Mouse (Mus musculus) heart, embryonic 14.5 days (tissue): Measurements from ENCODE around the gene Tmem144. TPM values are rescaled to one million over a fixed set of nuclear protein-coding genes. Genes with fewer than 3 reads are reported as not detected.

ENCODE experiments used
- ATAC-seq: fragments of 200-750 bp; cut with Nextera tagmentation; 2 replicates; pipeline ENCODE4 v1.8.0; 2017; ENCODE audit warnings: low read depth, moderate TSS enrichment; ENCODE audit not compliant: insufficient number of reproducible peaks, insufficient read depth, low FRiP score
- H3K27ac ChIP-seq, 2 experiments: fragments of 200-500 bp in 1 of 2; fragments of 300-500 bp in 1 of 2; sonication (generic) in 1 of 2; replicated peaks in 1 of 2; 2 replicates each; pipeline ENCODE4 v1.5.1; 2012 to 2014; ENCODE audit warnings: low read depth in 2 of 2, low read length in 2 of 2, control low read depth in 1 of 2, mild to moderate bottlenecking in 1 of 2, mixed read lengths in 1 of 2; ENCODE audit not compliant: control insufficient read depth in 1 of 2, insufficient read depth in 1 of 2
- H3K27me3 ChIP-seq: fragments of 300-500 bp; sonication (generic); 2 replicates; pipeline ENCODE4 v1.6.1; 2014; ENCODE audit warnings: mild to moderate bottlenecking, low read length, control low read depth; ENCODE audit not compliant: control insufficient read depth, insufficient read depth
- H3K36me3 ChIP-seq: fragments of 300-500 bp; sonication (generic); 2 replicates; pipeline ENCODE4 v1.6.1; 2014; ENCODE audit warnings: mild to moderate bottlenecking, control low read depth, low read length, mixed read lengths; ENCODE audit not compliant: control insufficient read depth, insufficient read depth
- H3K4me1 ChIP-seq, 2 experiments: fragments of 200-500 bp in 1 of 2; fragments of 300-500 bp in 1 of 2; sonication (generic) in 1 of 2; 2 replicates each; pipeline ENCODE4 v1.6.1; 2012 to 2014; ENCODE audit warnings: low read length in 2 of 2, control low read depth in 1 of 2, mixed read lengths in 1 of 2; ENCODE audit not compliant: control insufficient read depth in 2 of 2, insufficient read depth in 2 of 2
- H3K4me2 ChIP-seq: fragments of 300-500 bp; sonication (generic); 2 replicates; pipeline ENCODE4 v1.6.1; 2014; ENCODE audit warnings: mild to moderate bottlenecking, low read length
- H3K4me3 ChIP-seq, 2 experiments: fragments of 200-500 bp in 1 of 2; fragments of 300-500 bp in 1 of 2; sonication (generic) in 1 of 2; 2 replicates each; pipeline ENCODE4 v1.5.1; 2012 to 2014; ENCODE audit warnings: low read length in 2 of 2, mild to moderate bottlenecking in 2 of 2, control low read depth in 1 of 2, low read depth in 1 of 2, moderate library complexity in 1 of 2; ENCODE audit not compliant: control insufficient read depth in 1 of 2, insufficient read depth in 1 of 2
- H3K9ac ChIP-seq: fragments of 300-500 bp; sonication (generic); 2 replicates; pipeline ENCODE4 v1.6.1; 2014; ENCODE audit warnings: mild to moderate bottlenecking, low read length
- H3K9me3 ChIP-seq: fragments of 300-500 bp; sonication (generic); 2 replicates; pipeline ENCODE4 v1.6.1; 2016; ENCODE audit warnings: low read length, control low read depth; ENCODE audit not compliant: control insufficient read depth
- WGBS: fragments of 180-500 bp; shearing (Covaris S2); extraction: QIAGEN DNeasy Blood & Tissue Kit; methylation state at CpG from one replicate; pipeline ENCODE4 v1.1.7; 2014; 5-methylcytosine and 5-hydroxymethylcytosine counted together
- polyA plus RNA-seq: library from polyadenylated mRNA; unstranded; fragments of >200 nt; fragmentation: Nextera tagmentation; extraction: Ambion mirVana; gene quantifications from 2 replicates; pipeline ENCODE4 v1.2.1, GENCODE M21; 2014

Gene Tmem144
- polyA plus RNA-seq, 1 experiment from 2014 or later, result 16.2 TPM

DNA sequence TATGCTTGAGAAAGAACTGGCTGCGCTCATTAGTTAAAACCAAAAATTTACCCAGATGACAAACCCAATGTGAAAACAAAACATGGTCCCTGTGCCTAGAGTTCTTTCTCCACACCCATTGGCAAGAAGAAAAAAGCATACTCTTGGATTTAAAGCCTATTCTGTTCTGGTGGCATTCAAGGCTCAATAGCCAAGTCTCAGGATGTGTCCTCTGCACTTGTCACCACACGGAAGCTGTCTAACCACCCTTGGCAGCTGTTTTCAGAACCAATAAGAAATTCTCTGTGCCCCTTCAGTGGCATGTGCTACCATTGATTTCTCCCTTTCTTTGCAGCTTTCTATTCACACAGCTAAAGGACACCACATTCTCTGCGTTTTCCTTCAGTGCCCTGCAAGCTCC is 5.6 kb upstream of the Tmem144 start:
- Histone ChIP-seq H3K9me3 (no peaks in the 10 kb centered on the region), H3K4me2 (no peak overlapping the region), H3K27me3 (no peaks in the 10 kb centered on the region), H3K36me3 (no peaks in the 10 kb centered on the region), H3K4me1 (no peaks in the 10 kb centered on the region), H3K9ac (no peak overlapping the region), H3K27ac (no peak overlapping the region), H3K4me3 (no peak overlapping the region)
- ATAC-seq, result no peak
- 83% methylated on average over 3 of the region's 3 CpGs for WGBS

DNA sequence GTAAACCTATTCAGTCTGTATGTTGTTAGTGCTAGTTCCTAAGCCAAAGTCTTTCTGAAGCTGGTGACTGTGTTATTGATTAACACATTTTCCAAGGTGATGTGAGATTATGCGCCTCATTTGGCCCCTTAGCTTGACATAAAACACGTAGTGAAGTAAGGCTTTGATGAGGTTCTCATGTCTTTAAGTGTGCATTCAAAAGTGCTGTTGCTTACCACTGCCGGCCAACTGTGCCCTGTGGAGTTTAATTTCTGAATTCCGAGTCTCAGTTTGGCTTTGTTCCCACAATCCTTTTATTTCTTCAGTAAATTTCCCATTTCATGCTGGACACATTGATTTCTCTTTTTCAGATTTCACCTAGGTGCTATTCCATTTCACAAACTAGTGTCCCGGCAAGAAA is 5.2 kb upstream of the Tmem144 start:
- Histone ChIP-seq H3K4me3 (no peak overlapping the region), H3K36me3 (no peaks in the 10 kb centered on the region), H3K9ac (no peak overlapping the region), H3K4me1 (peaks cover 1 to 2% of the 10 kb centered on the region in 2 experiments; a peak in 2 of 4 replicates), H3K27ac (no peak overlapping the region), H3K27me3 (no peaks in the 10 kb centered on the region), H3K9me3 (no peaks in the 10 kb centered on the region), H3K4me2 (no peak overlapping the region)
- no peak for ATAC-seq
- 86% methylated on average over 5 of the region's 5 CpGs for WGBS

DNA sequence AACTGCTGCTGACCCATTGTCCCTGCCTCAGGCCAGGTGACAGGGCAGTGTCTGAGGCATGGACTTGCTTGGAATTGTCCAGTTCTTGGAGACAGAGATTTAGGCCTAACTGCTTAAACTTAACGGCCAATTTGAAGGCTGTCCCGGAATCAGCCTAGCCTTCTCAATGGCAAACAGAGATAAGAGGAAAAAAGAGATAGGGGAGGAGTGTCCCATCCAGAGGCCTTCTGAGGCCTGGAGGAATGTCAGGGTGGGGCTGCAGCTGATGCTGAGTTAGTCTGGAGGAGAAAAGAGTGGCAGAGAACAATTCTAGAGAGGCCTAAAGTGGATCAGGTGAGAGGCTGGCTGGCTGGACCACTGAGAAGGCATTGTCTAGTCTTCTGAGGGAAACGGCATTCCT is 465 bp downstream of the Tmem144 start:
- no peaks in the 10 kb centered on the region for H3K27me3 ChIP-seq
- ATAC-seq, result no peak
- H3K27ac ChIP-seq, result no peak overlapping the region
- H3K4me3 ChIP-seq, result no peak overlapping the region
- H3K4me2 ChIP-seq, result no peak overlapping the region
- peaks cover 10 to 11% of the 10 kb centered on the region in 2 experiments; a peak in 3 of 4 replicates for H3K4me1 ChIP-seq
- H3K9me3 ChIP-seq, result no peaks in the 10 kb centered on the region
- H3K36me3 ChIP-seq, result no peaks in the 10 kb centered on the region
- H3K9ac ChIP-seq, result no peak overlapping the region
- 30% methylated on average over 3 of the region's 3 CpGs for WGBS

DNA sequence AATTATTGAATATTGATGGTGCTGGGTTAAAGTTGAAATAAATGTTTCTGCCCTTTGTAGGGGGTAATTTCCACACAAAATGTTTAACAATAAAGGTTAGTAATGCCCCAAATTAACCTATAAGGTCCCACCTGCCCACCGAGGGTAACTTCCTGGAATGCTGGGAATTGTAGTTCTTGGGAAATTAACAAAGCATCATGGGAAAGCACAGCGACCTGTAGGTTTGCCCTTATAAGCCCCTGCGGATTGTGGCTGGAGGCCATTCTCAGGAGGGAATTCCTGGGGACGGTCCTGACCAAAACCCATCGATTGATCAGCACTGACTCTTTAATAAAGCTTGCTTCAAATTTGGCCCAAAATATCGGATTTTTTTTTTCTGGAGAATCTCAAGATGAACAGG is 1.9 kb downstream of the Tmem144 start:
- no peak for ATAC-seq
- Histone ChIP-seq H3K27me3 (no peaks in the 10 kb centered on the region), H3K9me3 (no peaks in the 10 kb centered on the region), H3K4me1 (peaks cover 10 to 11% of the 10 kb centered on the region in 2 experiments; a peak in 3 of 4 replicates), H3K4me2 (no peak overlapping the region), H3K4me3 (no peak overlapping the region), H3K27ac (no peak overlapping the region), H3K9ac (no peak overlapping the region), H3K36me3 (no peaks in the 10 kb centered on the region)
- 47% methylated on average over 6 of the region's 6 CpGs for WGBS

DNA sequence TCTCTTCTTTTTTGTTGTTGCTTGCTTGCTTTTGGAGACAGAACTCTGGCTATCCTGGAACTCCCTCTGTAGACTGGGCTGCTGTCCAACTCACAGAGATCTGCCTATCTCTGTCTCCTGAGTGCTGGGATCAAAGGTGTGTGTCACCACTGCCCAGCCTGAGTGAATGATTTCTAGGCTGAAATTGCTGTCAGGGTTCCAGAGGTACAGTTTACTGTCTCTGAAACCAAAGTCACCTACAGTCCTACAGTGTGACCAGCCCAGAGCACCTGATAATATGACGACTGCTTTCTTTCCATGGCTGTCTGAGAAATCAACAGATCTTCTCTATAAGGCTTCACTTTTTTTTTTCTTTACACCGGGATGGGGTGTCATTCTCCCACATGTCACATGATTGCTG is 3.0 kb downstream of the Tmem144 start:
- H3K4me3 ChIP-seq, result no peak overlapping the region
- no peak overlapping the region for H3K27ac ChIP-seq
- no peak overlapping the region for H3K9ac ChIP-seq
- 35% methylated on average over 2 of the region's 2 CpGs for WGBS
- H3K4me2 ChIP-seq, result no peak overlapping the region
- no peaks in the 10 kb centered on the region for H3K9me3 ChIP-seq
- ATAC-seq, result no peak
- H3K36me3 ChIP-seq, result no peaks in the 10 kb centered on the region
- no peaks in the 10 kb centered on the region for H3K27me3 ChIP-seq
- H3K4me1 ChIP-seq, result peaks cover 10 to 11% of the 10 kb centered on the region in 2 experiments; a peak in 3 of 4 replicates

DNA sequence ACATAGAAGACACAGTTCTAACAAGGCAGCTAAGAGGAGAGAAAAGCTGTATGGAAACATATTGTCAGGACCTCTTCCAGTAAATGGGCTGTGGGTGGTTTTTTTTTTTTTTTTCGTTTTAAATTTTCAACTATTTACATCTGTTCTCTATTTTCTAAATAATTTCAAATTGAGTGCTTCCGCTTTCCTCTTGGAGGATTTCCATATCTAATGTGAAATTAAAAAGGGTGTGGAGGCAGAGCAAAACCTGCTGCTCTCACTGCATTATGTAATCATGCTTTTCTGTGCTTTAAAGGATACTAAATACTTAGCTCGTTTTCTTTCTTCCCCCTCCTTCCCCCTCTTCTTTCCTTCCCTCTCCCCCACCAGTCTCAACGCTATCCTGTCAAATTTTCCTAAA is 3.7 kb downstream of the Tmem144 start:
- ATAC-seq, result no peak

DNA sequence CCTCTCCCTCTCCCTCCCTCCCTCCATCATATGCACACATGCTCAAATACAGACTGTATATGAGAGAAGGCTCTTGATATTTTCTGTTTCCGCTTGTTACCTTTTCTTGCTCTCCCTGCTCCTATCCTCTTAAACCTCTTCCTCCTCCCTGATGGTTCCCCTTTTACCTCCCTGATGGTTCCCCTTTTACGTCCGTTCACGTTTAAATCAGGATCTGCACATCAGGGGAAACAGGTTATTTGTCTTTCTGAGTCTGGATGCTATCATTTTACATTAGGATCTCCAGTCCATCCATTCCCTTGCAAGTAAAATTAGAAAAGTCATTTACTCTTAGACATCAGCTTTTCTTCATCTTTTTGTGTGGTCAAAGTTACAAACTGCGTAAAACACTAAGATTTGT is 5.9 kb downstream of the Tmem144 start:
- Histone ChIP-seq H3K27me3 (no peaks in the 10 kb centered on the region), H3K9ac (no peak overlapping the region), H3K4me2 (no peak overlapping the region), H3K4me1 (peaks cover 0 to 8% of the 10 kb centered on the region in 2 experiments; a peak in 1 of 4 replicates), H3K36me3 (no peaks in the 10 kb centered on the region), H3K4me3 (no peak overlapping the region), H3K27ac (no peak overlapping the region), H3K9me3 (no peaks in the 10 kb centered on the region)
- WGBS, result 76% methylated on average over 5 of the region's 5 CpGs
- ATAC-seq, result no peak

More for the DNA sequence above, 3.7 kb downstream of the Tmem144 start:
- H3K4me3 ChIP-seq, result no peak overlapping the region
- 54% methylated on average over 4 of the region's 4 CpGs for WGBS
- no peak overlapping the region for H3K4me2 ChIP-seq
- H3K9ac ChIP-seq, result no peak overlapping the region
- no peaks in the 10 kb centered on the region for H3K27me3 ChIP-seq
- no peak overlapping the region for H3K27ac ChIP-seq
- no peaks in the 10 kb centered on the region for H3K36me3 ChIP-seq
- H3K9me3 ChIP-seq, result no peaks in the 10 kb centered on the region
- H3K4me1 ChIP-seq, result peaks cover 10 to 11% of the 10 kb centered on the region in 2 experiments; a peak in 3 of 4 replicates

DNA sequence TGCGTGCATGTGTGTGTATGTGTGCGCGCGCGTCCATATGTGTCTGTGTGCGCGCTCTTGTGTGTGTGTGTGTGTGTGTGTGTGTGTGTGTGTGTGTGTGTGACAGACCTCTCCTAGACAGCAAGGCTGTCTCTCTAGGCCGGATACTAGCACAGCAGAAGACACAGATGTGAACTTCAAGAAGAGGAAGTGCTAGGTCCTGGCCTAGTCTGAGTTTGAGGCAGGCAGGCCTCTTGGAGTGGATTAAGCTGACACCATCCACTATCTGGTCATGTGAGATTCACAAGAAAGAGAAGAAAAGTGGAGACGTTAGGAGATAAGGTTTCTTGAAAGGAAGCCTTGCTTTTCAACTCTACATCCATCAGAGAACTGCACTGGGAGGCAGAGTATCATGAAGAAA is 8.6 kb downstream of the Tmem144 start:
- Histone ChIP-seq H3K27me3 (no peaks in the 10 kb centered on the region), H3K4me1 (peaks cover 0 to 9% of the 10 kb centered on the region in 2 experiments; a peak in 1 of 4 replicates), H3K27ac (no peak overlapping the region), H3K9me3 (no peaks in the 10 kb centered on the region), H3K4me3 (no peak overlapping the region), H3K4me2 (no peak overlapping the region), H3K9ac (no peak overlapping the region), H3K36me3 (peaks cover 1% of the 10 kb centered on the region; the same call in 1 of the 2 replicates)
- no peak for ATAC-seq
- WGBS, result 85% methylated on average over 9 of the region's 9 CpGs
